Mouse (Mus musculus) liver, embryonic 16.5 days (tissue): ENCODE data around the gene Rph3al. TPM values are rescaled to one million over a fixed set of nuclear protein-coding genes. Genes with fewer than 3 reads are reported as not detected.

Experiments used
- ATAC-seq: fragments of 200-750 bp; cut with Nextera tagmentation; 2 replicates; pipeline ENCODE4 v1.8.0; 2017; ENCODE audit warnings: low read depth, mild to moderate bottlenecking, moderate number of reproducible peaks, moderate library complexity
- H3K27ac ChIP-seq: fragments of 300-500 bp; sonication (generic); 2 replicates; pipeline ENCODE4 v1.5.1; 2014; ENCODE audit warnings: mild to moderate bottlenecking, low read length
- H3K27me3 ChIP-seq: fragments of 300-500 bp; sonication (generic); 2 replicates; pipeline ENCODE4 v1.6.1; 2014; ENCODE audit warnings: low read depth, low read length, mixed read lengths; ENCODE audit not compliant: control insufficient read depth, insufficient read depth
- H3K36me3 ChIP-seq: fragments of 300-500 bp; sonication (generic); 2 replicates; pipeline ENCODE4 v1.6.1; 2014; ENCODE audit warnings: mild to moderate bottlenecking; ENCODE audit not compliant: control insufficient read depth, insufficient read depth
- H3K4me1 ChIP-seq: fragments of 300-500 bp; sonication (generic); 2 replicates; pipeline ENCODE4 v1.6.1; 2014; ENCODE audit warnings: low read depth, low read length, mixed read lengths; ENCODE audit not compliant: control insufficient read depth
- H3K4me2 ChIP-seq: fragments of 300-500 bp; sonication (generic); 2 replicates; pipeline ENCODE4 v1.6.1; 2014; ENCODE audit warnings: low read depth, low read length, mixed read lengths
- H3K4me3 ChIP-seq: fragments of 300-500 bp; sonication (generic); 2 replicates; pipeline ENCODE4 v1.5.1; 2014; ENCODE audit warnings: low read depth, mild to moderate bottlenecking, low read length
- H3K9ac ChIP-seq: fragments of 300-500 bp; sonication (generic); 2 replicates; pipeline ENCODE4 v1.6.1; 2014; ENCODE audit warnings: low read depth, low read length
- H3K9me3 ChIP-seq: fragments of 300-500 bp; sonication (generic); replicated peaks from 2 replicates; pipeline ENCODE4 v1.6.1; 2016; ENCODE audit warnings: low read length; ENCODE audit not compliant: control insufficient read depth
- WGBS: fragments of 180-500 bp; shearing (Covaris S2); extraction: QIAGEN DNeasy Blood & Tissue Kit; methylation state at CpG from one replicate; pipeline ENCODE4 v1.1.7; 2014; ENCODE audit not compliant: insufficient replicate concordance; 5-methylcytosine and 5-hydroxymethylcytosine counted together
- polyA plus RNA-seq: library from polyadenylated mRNA; unstranded; fragments of >200 nt; fragmentation: Nextera tagmentation; extraction: Ambion mirVana; gene quantifications from 2 replicates; pipeline ENCODE4 v1.2.1, GENCODE M21; 2015

Rph3al gene
- 0.47 and 0.94 TPM in 2 replicates for polyA plus RNA-seq

DNA sequence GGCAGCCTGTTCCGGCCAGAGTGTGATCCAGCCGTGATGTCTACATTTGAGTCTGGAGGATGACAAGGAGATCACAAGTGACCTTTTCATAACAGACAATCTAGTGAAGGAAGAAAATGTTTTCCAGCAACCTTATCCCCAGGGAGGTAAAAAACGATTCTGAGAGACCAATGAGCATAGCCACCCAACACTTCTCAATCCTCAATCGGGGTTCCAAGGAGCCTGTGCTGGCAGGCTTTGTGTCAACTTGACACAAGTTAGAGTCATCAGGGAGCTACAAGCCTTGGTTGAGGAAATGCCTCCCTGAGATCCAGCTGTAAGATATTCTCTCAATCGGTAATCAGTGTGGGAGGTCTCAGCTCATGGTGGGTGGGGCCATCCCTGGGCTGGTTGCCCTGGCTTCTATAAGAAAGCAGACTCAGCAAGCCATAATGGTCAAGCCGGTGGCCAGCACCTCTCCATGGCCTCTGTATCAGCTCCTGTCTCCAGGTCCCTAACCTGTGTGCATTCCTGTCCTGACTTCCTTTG is at the start of gene Rph3al:
Gene Rph3al (minus strand): TSS at position 51 of the 528 bp plus-strand sequence.
- Histone ChIP-seq H3K9me3 (no peaks in the 10 kb centered on the region), H3K36me3 (no peaks in the 10 kb centered on the region), H3K9ac (no peak within 1 kb of the TSS), H3K4me2 (no peak within 1 kb of the TSS), H3K27ac (no peak within 1 kb of the TSS), H3K4me3 (no peak within 1 kb of the TSS), H3K4me1 (peaks cover 2% of the 10 kb centered on the region), H3K27me3 (no peaks in the 10 kb centered on the region)
- no peak for ATAC-seq
- 56% methylated on average over 6 of the region's 6 CpGs for WGBS

GRCm38 (mm10) chr11:75985948-75986347 is 47.7 kb upstream of the Rph3al start:
- no peak for ATAC-seq
- Histone ChIP-seq H3K9ac (no peak overlapping the region), H3K27ac (no peak overlapping the region), H3K27me3 (no peaks in the 10 kb centered on the region), H3K4me2 (no peak overlapping the region), H3K4me1 (no peaks in the 10 kb centered on the region), H3K9me3 (no peaks in the 10 kb centered on the region), H3K36me3 (no peaks in the 10 kb centered on the region), H3K4me3 (no peak overlapping the region)
- 65% methylated on average over 7 of the region's 7 CpGs for WGBS

DNA sequence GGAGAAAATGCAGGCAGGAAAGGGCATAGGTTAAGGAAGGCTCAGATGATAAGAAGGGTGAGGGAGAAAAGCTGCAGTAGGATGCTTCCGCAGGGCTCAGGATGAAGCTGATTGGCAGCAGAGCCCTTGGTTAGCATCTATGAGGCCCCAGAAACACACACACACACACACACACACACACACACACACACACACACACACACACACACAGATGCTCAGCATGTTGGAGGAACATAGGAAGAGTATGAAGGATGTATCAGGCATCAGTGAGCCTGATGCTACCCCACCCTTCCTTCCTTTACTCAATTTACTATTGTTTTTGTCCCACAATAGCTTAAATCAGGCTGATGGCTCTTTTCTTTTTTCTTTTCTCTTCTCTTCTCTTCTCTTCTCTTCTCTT is 46.4 kb upstream of the Rph3al start:
- no peaks in the 10 kb centered on the region for H3K9me3 ChIP-seq
- no peak overlapping the region for H3K27ac ChIP-seq
- H3K4me1 ChIP-seq, result no peaks in the 10 kb centered on the region
- 70% methylated on average over 1 of the region's 1 CpGs for WGBS
- H3K27me3 ChIP-seq, result no peaks in the 10 kb centered on the region
- no peak overlapping the region for H3K9ac ChIP-seq
- no peaks in the 10 kb centered on the region for H3K36me3 ChIP-seq
- H3K4me2 ChIP-seq, result no peak overlapping the region
- H3K4me3 ChIP-seq, result no peak overlapping the region
- ATAC-seq, result no peak

GRCm38 (mm10) chr11:75983194-75983593 is 45.0 kb upstream of the Rph3al start:
- ATAC-seq, result no peak
- H3K4me2 ChIP-seq, result no peak overlapping the region
- H3K27ac ChIP-seq, result no peak overlapping the region
- no peaks in the 10 kb centered on the region for H3K27me3 ChIP-seq
- no peaks in the 10 kb centered on the region for H3K36me3 ChIP-seq
- WGBS, result 47% methylated on average over 4 of the region's 4 CpGs
- H3K4me1 ChIP-seq, result no peaks in the 10 kb centered on the region
- no peak overlapping the region for H3K4me3 ChIP-seq
- no peaks in the 10 kb centered on the region for H3K9me3 ChIP-seq
- H3K9ac ChIP-seq, result no peak overlapping the region

GRCm38 (mm10) chr11:75980413-75980812 is 42.2 kb upstream of the Rph3al start:
- H3K27me3 ChIP-seq, result no peaks in the 10 kb centered on the region
- no peaks in the 10 kb centered on the region for H3K36me3 ChIP-seq
- H3K9ac ChIP-seq, result no peak overlapping the region
- H3K27ac ChIP-seq, result no peak overlapping the region
- H3K4me2 ChIP-seq, result no peak overlapping the region
- ATAC-seq, result no peak
- H3K9me3 ChIP-seq, result 0 out of 2 replicates have a peak, but pooled peaks cover under 1% of the 10 kb centered on the region
- WGBS, result 60% methylated on average over 2 of the region's 2 CpGs
- peaks cover 3% of the 10 kb centered on the region for H3K4me1 ChIP-seq
- H3K4me3 ChIP-seq, result no peak overlapping the region

DNA sequence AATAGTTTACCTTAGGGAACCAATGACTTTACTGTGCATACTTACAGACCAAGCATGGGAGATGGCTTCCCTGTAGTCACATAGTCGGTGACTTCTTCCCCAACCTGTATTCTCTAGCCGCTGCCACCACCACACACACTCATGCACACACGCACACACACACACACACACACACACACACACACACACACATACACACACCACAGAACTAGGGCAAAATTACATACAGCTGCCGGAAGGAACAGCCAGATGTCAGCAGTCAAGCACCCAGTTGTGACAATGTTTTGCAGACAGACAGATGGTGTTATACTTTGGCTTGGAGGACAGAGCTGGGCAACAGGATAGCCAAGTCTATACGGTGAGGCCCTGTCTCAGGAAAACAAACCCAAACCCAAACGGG is 39.8 kb upstream of the Rph3al start:
- Histone ChIP-seq H3K36me3 (no peaks in the 10 kb centered on the region), H3K9me3 (0 out of 2 replicates have a peak, but pooled peaks cover 2% of the 10 kb centered on the region), H3K27me3 (no peaks in the 10 kb centered on the region), H3K27ac (no peak overlapping the region), H3K4me2 (no peak overlapping the region), H3K4me3 (no peak overlapping the region), H3K4me1 (peaks cover 3% of the 10 kb centered on the region), H3K9ac (no peak overlapping the region)
- no peak for ATAC-seq
- WGBS, result 48% methylated on average over 6 of the region's 6 CpGs

- Histone ChIP-seq H3K4me2 (no peak overlapping the region), H3K36me3 (no peaks in the 10 kb centered on the region), H3K27ac (no peak overlapping the region), H3K9ac (no peak overlapping the region), H3K27me3 (no peaks in the 10 kb centered on the region), H3K4me3 (no peak overlapping the region), H3K4me1 (peaks cover 3% of the 10 kb centered on the region), H3K9me3 (0 out of 2 replicates have a peak, but pooled peaks cover 2% of the 10 kb centered on the region)
- WGBS, result 3% methylated on average over 8 of the region's 8 CpGs
- no peak for ATAC-seq
These were observed 38.5 kb upstream of the Rph3al start for GRCm38 (mm10) chr11:75976748-75977147.

- Histone ChIP-seq H3K4me2 (no peak overlapping the region), H3K4me1 (peaks cover 3% of the 10 kb centered on the region), H3K27me3 (peaks cover 2% of the 10 kb centered on the region; the same call in 1 of the 2 replicates), H3K27ac (no peak overlapping the region), H3K36me3 (no peaks in the 10 kb centered on the region), H3K4me3 (no peak overlapping the region), H3K9me3 (0 out of 2 replicates have a peak, but pooled peaks cover 2% of the 10 kb centered on the region), H3K9ac (no peak overlapping the region)
- ATAC-seq, result no peak
- WGBS, result 73% methylated on average over 1 of the region's 1 CpGs
These were observed 35.8 kb upstream of the Rph3al start for GRCm38 (mm10) chr11:75973988-75974387.

GRCm38 (mm10) chr11:75972916-75973567 is 34.8 kb upstream of the Rph3al start:
- 0 out of 2 replicates have a peak, but pooled peaks cover 2% of the 10 kb centered on the region for H3K9me3 ChIP-seq
- ATAC-seq, result no peak

More at GRCm38 (mm10) chr11:75972916-75973567, 34.8 kb upstream of the Rph3al start:
- no peak overlapping the region for H3K4me2 ChIP-seq
- H3K4me1 ChIP-seq, result peaks cover 3% of the 10 kb centered on the region
- H3K36me3 ChIP-seq, result no peaks in the 10 kb centered on the region
- no peak overlapping the region for H3K27ac ChIP-seq
- H3K9ac ChIP-seq, result no peak overlapping the region
- H3K4me3 ChIP-seq, result no peak overlapping the region
- peaks cover 9% of the 10 kb centered on the region for H3K27me3 ChIP-seq
- WGBS, result 48% methylated on average over 7 of the region's 7 CpGs
